Mouse (Mus musculus): ENCODE measurements around the gene Btbd9. TPM values are rescaled to one million over a fixed set of nuclear protein-coding genes. Genes with fewer than 3 reads are reported as not detected.
"Not testable (repeated sequence)": the region's sequence is repeated elsewhere in the genome, so short reads cannot be mapped to it uniquely, and the experiment has no call there.

The Btbd9 gene
- polyA plus RNA-seq (2015; fragmentation: Nextera tagmentation; extraction: Ambion mirVana) = 56.0 TPM in 2 replicates

DNA sequence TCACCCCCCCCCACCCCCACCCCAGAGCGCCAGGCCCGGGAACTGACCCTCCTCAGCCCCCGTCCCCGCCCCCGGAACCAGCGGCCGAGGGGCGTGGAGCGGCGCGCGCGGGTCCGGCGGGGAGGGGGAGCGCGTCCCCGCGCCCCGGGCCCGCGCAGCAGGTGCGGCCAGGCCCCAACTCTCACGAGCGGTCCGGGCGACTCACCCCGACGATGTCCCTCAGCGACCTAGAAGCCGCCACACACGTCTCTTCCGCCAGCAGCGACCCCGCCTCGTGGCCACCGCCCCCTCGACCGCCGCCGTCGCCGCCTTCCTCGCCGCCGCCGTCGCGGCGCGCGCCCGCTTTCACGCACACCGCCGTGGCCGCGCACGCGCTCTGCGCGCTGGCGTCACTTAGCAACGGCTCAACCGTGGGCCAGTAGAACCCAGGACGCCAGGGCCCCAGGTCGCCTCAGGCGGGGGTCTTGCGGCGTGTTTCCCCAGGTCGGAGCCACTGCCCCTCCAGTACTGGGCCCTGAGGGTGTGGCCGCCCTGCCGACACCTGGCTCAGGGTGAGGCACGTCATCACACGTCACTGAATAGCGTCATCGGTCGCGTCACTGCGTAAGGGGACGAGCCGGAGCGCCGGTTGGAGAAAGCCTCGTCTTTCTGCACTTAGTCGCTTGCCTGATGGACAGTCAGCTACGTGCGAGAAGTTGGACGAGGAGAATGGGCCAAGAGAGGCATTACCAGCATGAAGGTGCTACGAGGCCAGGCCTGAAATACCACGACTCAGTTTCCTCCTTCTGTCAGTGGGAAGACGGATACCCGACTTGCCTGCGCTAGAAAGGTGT lies at the start of gene Btbd9:
Btbd9 (minus strand) TSS at position 548 of the 833 bp plus-strand sequence.
- ATAC-seq (ENCODE audit: insufficient read depth, low FRiP score, low read depth) = peak; percentile 90
- Histone ChIP-seq H3K36me3 (no peaks in the 10 kb centered on the region), H3K27ac (peak within 1 kb of the TSS; percentile 92), H3K4me2 (peak within 1 kb of the TSS; percentile 64), H3K4me3 (replicated peaks) (peak within 1 kb of the TSS; percentile 83), H3K9ac (peak within 1 kb of the TSS; percentile 73), H3K9me3 (no peaks in the 10 kb centered on the region), H3K27me3 (replicated peaks) (no peaks in the 10 kb centered on the region), H3K4me1 (peaks cover 15% of the 10 kb centered on the region; the same call in 1 of the 2 replicates)
- WGBS = under 1% methylated on average over 74 of the region's 94 CpGs

DNA sequence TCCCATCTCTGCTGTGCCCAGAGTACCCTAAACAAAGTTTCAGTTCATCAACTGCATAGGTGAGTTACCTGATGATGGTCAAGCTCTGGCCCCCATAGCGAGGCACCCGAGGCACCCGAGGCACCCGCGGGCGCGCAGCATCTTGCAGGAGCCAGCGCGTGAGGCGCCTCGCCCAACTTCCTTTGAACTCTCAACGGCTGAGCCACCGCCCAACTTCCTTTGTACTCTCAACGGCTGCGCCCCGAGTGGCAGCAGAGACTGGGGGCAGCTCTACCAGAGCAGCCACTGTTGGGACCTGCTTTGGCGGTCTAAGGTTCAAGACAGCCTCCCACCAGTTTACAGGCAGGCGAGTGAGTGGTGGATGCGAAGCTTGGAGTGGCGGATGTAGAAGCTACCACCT lies 47.8 kb upstream of the Btbd9 start, which contains the start of gene Dnah8:
Dnah8 (plus strand) TSS at position 223 of the 400 bp plus-strand sequence.
- H3K9me3 ChIP-seq; H3K4me3 ChIP-seq (replicated peaks); H3K4me2 ChIP-seq; H3K9ac ChIP-seq; H3K36me3 ChIP-seq; H3K4me1 ChIP-seq; H3K27me3 ChIP-seq (replicated peaks); H3K27ac ChIP-seq: not testable (repeated sequence)
- ATAC-seq (ENCODE audit: insufficient read depth, low FRiP score, low read depth) = peak; percentile 43; the same call in 1 of the 2 replicates
- WGBS = no CpG with 5 or more reads among the region's 20 CpGs

DNA sequence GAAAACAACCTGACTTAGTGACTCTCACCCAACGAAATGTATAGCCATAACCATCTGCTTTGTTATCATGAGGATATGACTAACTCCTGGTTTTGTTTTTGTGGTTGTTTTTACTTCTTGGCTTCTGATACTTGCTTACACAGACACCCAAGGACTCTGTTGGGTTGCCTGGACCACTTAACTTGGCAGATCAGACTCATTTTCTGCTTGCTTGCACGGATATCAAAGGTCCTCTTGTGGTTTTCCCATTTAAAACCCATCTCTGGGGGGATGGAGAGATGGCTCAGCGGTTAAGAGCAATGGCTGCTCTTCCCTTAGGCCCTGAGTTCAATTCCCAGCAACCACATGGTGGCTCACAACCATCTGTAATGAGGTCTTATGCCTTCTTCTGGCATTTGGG lies 46.9 kb upstream of the Btbd9 start:
- no peak overlapping the region for H3K4me2 ChIP-seq
- H3K4me3 ChIP-seq (replicated peaks) = no peak overlapping the region
- H3K9ac ChIP-seq = no peak overlapping the region
- H3K27me3 ChIP-seq (replicated peaks) = no peaks in the 10 kb centered on the region
- WGBS = 84% methylated on average over 3 of the region's 3 CpGs
- H3K4me1 ChIP-seq = no peaks in the 10 kb centered on the region
- no peak overlapping the region for H3K27ac ChIP-seq
- no peak for ATAC-seq (ENCODE audit: insufficient read depth, low FRiP score, low read depth)
- no peaks in the 10 kb centered on the region for H3K9me3 ChIP-seq
- no peaks in the 10 kb centered on the region for H3K36me3 ChIP-seq

DNA sequence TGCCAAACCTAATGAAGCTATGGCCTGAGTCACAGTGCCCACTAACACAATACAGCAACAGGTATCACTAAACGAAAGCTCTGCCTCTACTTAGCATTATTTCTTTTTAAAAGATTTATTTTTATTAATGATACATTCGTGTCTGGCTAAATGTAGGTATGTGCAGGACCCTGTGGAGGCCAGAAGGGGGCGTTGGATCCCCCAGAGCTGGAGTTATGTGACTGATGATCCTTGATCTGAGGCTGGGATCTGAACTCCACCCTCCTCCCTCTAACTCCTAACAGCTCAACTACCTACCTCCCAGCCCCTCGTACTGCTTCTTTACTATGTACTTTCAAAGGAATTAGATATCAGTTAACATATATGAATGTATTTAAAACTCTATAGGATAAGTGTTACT lies 45.2 kb upstream of the Btbd9 start:
- Histone ChIP-seq H3K4me1 (no peaks in the 10 kb centered on the region), H3K36me3 (no peaks in the 10 kb centered on the region), H3K4me2 (no peak overlapping the region), H3K9me3 (no peaks in the 10 kb centered on the region), H3K4me3 (replicated peaks) (no peak overlapping the region), H3K27ac (no peak overlapping the region), H3K27me3 (replicated peaks) (no peaks in the 10 kb centered on the region), H3K9ac (no peak overlapping the region)
- no peak for ATAC-seq (ENCODE audit: insufficient read depth, low FRiP score, low read depth)
- WGBS = 67% methylated on average over 4 of the region's 4 CpGs

DNA sequence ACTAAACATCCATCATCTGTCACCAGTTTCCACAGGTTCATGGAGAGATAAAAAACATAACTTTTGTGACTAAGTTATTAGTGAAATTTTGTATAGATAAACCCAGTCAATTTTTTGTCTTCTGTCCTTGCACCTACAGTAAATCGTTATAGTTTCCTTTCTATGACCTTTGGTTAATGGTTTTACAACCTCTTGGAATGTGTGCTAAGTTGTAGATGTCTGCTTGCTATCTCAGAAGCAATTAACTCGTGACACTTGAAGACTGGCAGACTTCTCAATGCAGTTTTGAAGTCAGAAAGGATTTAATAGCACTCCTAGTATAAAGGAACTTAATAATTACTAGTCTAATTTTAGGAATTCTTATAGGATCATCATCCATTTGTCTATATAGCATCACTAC lies 44.3 kb upstream of the Btbd9 start:
- Histone ChIP-seq H3K27me3 (replicated peaks) (no peaks in the 10 kb centered on the region), H3K4me3 (replicated peaks) (no peak overlapping the region), H3K27ac (no peak overlapping the region), H3K4me1 (no peaks in the 10 kb centered on the region), H3K36me3 (no peaks in the 10 kb centered on the region), H3K9ac (no peak overlapping the region), H3K4me2 (no peak overlapping the region), H3K9me3 (no peaks in the 10 kb centered on the region)
- WGBS = 38% methylated on average over 2 of the region's 2 CpGs
- ATAC-seq (ENCODE audit: insufficient read depth, low FRiP score, low read depth) = no peak

DNA sequence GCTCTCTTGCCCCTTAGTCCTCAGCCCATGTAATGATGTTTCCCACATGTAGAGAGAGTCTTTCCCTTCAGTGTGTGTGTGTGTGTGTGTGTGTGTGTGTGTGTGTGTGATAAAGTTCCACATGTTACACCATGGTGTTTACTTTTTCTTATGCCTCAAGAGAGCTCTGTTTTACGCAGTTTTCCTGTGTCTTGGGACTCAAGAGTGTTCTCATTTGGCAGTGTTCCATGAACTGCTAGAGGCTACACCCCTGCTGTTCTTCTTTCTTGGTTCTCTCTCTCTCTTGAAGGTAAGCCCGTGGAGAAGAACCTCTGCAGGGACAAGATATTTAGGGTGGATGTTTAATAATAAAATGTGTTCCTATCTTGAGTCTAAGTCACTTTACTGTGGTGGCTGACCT lies 42.9 kb upstream of the Btbd9 start:
- Histone ChIP-seq H3K4me3 (replicated peaks) (no peak overlapping the region), H3K9me3 (no peaks in the 10 kb centered on the region), H3K4me1 (no peaks in the 10 kb centered on the region), H3K27ac (no peak overlapping the region), H3K9ac (no peak overlapping the region), H3K27me3 (replicated peaks) (no peaks in the 10 kb centered on the region), H3K36me3 (no peaks in the 10 kb centered on the region), H3K4me2 (no peak overlapping the region)
- ATAC-seq (ENCODE audit: insufficient read depth, low FRiP score, low read depth) = no peak
- 33% methylated on average over 2 of the region's 2 CpGs for WGBS

DNA sequence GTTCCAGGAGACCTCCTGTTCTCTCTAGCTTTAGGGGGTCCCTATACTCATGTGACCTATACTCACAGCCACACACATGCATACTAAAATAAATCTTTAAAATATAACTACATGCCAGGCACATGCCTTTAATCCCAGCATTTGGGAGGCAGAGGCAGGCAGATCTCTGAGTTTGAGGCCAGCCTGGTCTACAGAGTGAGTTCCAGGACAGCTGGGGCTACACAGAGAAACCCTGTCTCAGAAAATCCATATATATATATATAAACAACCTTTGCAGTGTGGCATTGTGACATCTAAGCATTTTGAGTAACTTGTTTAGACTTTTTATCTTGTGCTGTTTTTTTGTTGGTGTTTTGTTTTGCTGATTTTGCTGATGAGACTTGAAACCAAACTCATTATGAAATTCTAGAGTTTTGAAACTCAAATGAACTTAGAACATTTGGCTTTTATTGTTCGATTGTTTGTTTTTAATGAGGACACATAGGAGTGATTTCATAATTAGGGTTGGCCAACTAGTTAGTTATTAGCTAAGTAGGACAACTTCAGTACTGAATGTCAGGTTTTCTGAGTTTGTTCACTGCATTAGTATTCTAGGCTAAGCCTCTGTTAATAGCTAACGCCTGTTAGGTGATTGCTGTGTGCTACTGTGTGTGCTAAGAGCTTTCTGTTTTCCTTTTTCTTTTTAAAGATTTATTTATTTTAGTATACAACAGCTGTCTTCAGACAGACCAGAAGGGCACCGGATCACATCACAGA lies 42.0 kb upstream of the Btbd9 start:
- H3K27ac ChIP-seq = no peak overlapping the region
- H3K9ac ChIP-seq = no peak overlapping the region
- no peak overlapping the region for H3K4me2 ChIP-seq
- H3K4me1 ChIP-seq = no peaks in the 10 kb centered on the region
- WGBS = 70% methylated on average over 3 of the region's 3 CpGs
- ATAC-seq (ENCODE audit: insufficient read depth, low FRiP score, low read depth) = no peak
- H3K27me3 ChIP-seq (replicated peaks) = no peaks in the 10 kb centered on the region
- H3K4me3 ChIP-seq (replicated peaks) = no peak overlapping the region
- no peaks in the 10 kb centered on the region for H3K36me3 ChIP-seq
- H3K9me3 ChIP-seq = no peaks in the 10 kb centered on the region

DNA sequence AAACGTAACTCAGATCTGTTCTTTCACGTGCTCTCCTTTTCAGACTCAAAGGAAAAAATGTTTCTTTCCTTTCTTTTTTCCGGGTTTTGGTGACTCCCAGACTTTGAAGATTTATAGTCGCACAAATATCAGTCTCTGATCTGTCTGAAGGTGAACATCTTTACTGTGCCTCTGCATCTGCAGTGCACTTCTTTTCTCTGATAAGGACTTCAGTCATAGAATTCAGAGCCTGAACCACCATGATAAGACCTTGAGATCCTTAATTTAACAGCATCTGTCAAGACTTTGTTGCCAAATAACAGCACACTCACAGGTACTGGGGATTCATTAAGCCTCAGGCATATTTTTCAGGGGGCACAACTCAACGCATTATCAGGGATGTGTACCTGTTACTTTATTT lies 39.9 kb upstream of the Btbd9 start:
- Histone ChIP-seq H3K4me1 (no peaks in the 10 kb centered on the region), H3K36me3 (no peaks in the 10 kb centered on the region), H3K27me3 (replicated peaks) (no peaks in the 10 kb centered on the region), H3K4me3 (replicated peaks) (no peak overlapping the region), H3K9me3 (no peaks in the 10 kb centered on the region), H3K27ac (no peak overlapping the region), H3K4me2 (no peak overlapping the region), H3K9ac (no peak overlapping the region)
- WGBS = 84% methylated on average over 5 of the region's 5 CpGs
- no peak for ATAC-seq (ENCODE audit: insufficient read depth, low FRiP score, low read depth)

DNA sequence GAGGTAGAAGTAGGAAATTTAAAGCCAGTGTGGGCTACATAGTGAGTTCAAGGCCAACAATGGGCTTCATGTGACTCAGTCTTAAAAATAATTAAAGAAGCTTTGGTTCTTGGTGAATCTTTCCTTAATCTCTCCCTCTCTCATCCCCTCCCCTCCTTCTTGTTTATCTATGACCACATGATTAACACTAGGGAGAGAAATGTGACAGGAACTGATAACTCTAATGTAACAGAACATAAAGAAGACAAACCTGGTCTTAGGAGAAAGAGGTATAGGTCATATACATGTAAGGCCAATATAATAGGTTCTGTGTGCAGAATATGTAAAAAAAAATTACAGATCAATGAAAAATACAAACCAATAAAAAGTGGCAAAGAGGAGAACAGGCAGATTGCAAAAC lies 37.1 kb upstream of the Btbd9 start:
- Histone ChIP-seq H3K4me2 (no peak overlapping the region), H3K27ac (no peak overlapping the region), H3K4me3 (replicated peaks) (no peak overlapping the region), H3K9me3 (no peaks in the 10 kb centered on the region), H3K9ac (no peak overlapping the region), H3K36me3 (no peaks in the 10 kb centered on the region), H3K4me1 (0 out of 2 replicates have a peak, but pooled peaks cover 12% of the 10 kb centered on the region), H3K27me3 (replicated peaks) (no peaks in the 10 kb centered on the region)
- no peak for ATAC-seq (ENCODE audit: insufficient read depth, low FRiP score, low read depth)

DNA sequence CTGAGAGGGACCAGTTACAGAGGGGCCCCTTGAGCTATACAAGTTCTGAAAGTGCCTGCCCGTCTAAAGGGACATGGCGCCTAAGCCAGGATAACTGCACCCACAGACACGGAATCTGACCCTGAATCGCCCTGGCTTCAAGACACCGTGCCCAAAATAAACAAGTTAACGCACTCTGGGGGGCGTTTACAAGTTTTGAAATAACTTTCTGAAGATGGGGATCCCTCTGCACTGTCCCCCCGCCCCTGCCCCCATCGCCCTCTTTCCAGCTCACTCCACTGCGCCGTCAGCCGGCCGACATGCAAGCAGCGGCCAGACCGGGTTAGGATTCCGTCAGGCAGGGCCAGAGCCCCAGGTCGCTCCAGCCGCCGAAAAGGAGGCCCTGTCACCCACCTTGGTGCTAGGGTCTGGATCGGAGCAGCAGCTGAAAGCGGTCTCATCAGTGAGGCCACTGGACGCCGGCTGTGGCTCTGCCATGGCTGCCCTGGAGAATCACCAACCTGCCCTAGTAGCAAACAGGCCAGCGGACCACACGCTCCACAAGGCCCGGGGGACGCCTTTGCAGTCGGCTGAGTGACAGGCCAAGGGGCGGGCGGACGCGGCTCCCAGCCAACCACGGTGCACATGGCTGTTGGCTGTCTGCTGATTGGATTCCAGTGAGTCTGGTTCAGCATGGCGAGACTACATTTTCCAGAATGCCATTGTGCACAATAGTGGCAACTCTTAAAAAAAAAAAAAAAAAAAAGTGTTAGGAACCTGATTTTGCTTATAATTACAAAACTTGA lies 36.0 kb upstream of the Btbd9 start:
- H3K27me3 ChIP-seq (replicated peaks) = no peaks in the 10 kb centered on the region
- peak overlapping the region; percentile 89 for H3K27ac ChIP-seq
- H3K4me3 ChIP-seq (replicated peaks) = peak overlapping the region; percentile 75
- peak overlapping the region; percentile 85 for H3K9ac ChIP-seq
- ATAC-seq (ENCODE audit: insufficient read depth, low FRiP score, low read depth) = peak; percentile 100
- 0 out of 2 replicates have a peak, but pooled peaks cover 12% of the 10 kb centered on the region for H3K4me1 ChIP-seq
- peak overlapping the region; percentile 56 for H3K4me2 ChIP-seq
- H3K36me3 ChIP-seq = 0 out of 2 replicates have a peak, but pooled peaks cover 2% of the 10 kb centered on the region
- no peaks in the 10 kb centered on the region for H3K9me3 ChIP-seq
- under 1% methylated on average over 34 of the region's 34 CpGs for WGBS

DNA sequence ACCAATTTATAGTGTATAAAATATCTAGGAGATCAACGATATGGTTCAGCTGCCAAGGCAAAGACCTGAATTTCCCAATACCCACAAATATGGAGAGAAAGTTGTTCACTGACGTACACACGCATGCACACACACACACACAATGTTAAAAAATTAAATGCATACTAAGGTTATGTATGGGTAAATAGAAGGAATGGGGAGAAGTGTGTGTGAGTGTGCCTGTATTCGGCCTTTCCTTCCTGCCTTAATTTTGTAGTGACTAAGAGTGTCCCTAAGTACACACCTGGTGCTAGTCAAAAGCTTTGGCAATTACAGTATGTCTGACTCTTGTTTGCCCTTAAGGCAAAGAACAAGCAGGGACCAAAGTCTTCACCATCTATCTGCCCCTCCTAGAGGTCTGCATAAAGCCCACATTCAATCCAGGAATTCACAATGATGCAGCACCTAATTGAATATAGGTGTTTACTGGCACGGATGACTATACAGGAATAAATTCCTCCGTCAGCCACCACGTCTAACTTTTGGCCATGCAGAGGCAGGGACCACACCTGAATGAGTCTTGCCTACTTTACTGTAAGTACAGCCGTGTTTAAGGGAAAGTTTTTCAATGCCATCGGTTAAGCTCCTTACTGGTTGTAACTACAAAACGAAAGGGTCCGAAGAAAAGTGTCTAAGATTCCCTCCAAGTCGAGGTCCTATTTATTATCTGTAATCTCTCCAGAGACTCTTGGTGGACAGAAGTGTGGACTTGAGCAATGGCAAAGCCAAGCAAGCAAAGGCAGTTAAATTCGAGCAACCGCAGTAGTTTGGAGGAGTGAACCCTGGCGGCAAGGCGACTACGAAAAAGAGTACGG lies 35.2 kb upstream of the Btbd9 start:
- H3K27me3 ChIP-seq (replicated peaks) = no peaks in the 10 kb centered on the region
- H3K36me3 ChIP-seq = 0 out of 2 replicates have a peak, but pooled peaks cover 4% of the 10 kb centered on the region
- WGBS = 21% methylated on average over 18 of the region's 18 CpGs
- no peak for ATAC-seq (ENCODE audit: insufficient read depth, low FRiP score, low read depth)
- H3K9me3 ChIP-seq = no peaks in the 10 kb centered on the region
- H3K4me1 ChIP-seq = 0 out of 2 replicates have a peak, but pooled peaks cover 12% of the 10 kb centered on the region
- H3K9ac ChIP-seq = peak overlapping the region; percentile 85
- H3K4me2 ChIP-seq = peak overlapping the region; percentile 56
- H3K4me3 ChIP-seq (replicated peaks) = peak overlapping the region; percentile 75
- H3K27ac ChIP-seq = peak overlapping the region; percentile 89
